Mouse (Mus musculus) lung, postnatal 0 days (tissue): Measurements from ENCODE around the gene Ugt8a.

Experiments used
- CTCF ChIP-seq: IDR thresholded peaks from 2 replicates; pipeline ENCODE4 v1.5.1; 2016; ENCODE audit warnings: antibody characterized with exemption, mild to moderate bottlenecking
- EP300 ChIP-seq: IDR thresholded peaks from 2 replicates; pipeline ENCODE4 v1.6.1; 2016; ENCODE audit warnings: antibody characterized with exemption, mild to moderate bottlenecking, control low read depth

DNA sequence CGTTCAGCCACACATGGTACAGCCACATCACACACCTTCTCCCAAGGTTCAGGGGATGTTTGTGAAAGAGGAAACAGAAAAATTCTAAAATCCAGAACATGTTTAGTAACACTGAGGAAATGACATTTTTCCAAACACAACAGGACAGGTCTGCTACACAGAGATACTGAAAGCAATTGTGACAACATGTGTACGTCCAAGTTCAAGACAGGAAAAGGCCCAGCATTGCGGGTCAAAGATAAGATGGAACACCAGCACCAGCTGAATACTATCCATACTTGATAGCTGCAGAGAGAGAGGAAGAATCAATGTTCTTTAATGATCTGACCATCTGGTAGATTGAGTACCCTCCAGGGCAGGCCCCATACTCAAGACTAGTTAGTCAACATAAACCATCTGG is 41.1 kb upstream of the Ugt8a start:
- TF ChIP-seq CTCF (no peak), EP300 (peak; percentile 35; the same call in 1 of the 2 replicates)
